Mouse (Mus musculus) G1E (cell line): ENCODE data around the gene Manf.

ENCODE experiments used
- CTCF ChIP-seq: IDR thresholded peaks from 2 replicates; pipeline ENCODE4 v1.5.1; 2012; ENCODE audit warnings: low read depth, low read length, inconsistent platforms, mixed read lengths
- GATA1 ChIP-seq: IDR thresholded peaks from 2 replicates; pipeline ENCODE4 v1.6.1; 2012; ENCODE audit warnings: borderline replicate concordance, low read length, inconsistent platforms, mixed read lengths
- GATA2 ChIP-seq: IDR thresholded peaks from 2 replicates; pipeline ENCODE4 v1.6.1; 2012; ENCODE audit warnings: low read depth, low read length, inconsistent platforms, borderline replicate concordance
- POLR2AphosphoS5 ChIP-seq: IDR thresholded peaks from 2 replicates; pipeline ENCODE4 v1.6.1; 2012; ENCODE audit warnings: low read depth, low read length, inconsistent platforms; ENCODE audit not compliant: insufficient replicate concordance
- TAL1 ChIP-seq: conservative IDR thresholded peaks from 2 replicates; pipeline ENCODE4 v1.6.1; 2012; ENCODE audit warnings: low read depth, low read length, inconsistent platforms, mixed read lengths

DNA sequence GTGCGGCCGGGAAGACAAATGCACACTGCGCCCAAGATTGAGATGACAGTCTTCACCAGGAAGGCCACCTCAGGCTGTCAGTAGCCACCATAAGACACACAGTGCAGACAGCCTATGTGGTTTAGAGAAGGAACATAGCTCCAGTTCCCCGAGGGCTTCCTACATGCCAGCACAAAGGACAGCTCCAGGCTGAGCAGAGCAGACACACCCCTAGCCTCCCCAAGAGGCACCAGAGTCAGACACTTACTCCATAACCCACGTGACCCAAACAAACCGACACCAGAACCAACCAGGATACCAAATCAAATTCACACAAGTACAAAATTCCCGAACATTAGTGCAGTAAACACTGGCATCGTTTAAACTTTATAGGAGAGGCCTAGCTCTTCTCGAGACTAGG is 2.5 kb downstream of the Manf start:
- TF ChIP-seq GATA1: no peak
- TF ChIP-seq GATA2: no peak
- no peak for TF ChIP-seq POLR2AphosphoS5
- no peak for TF ChIP-seq CTCF
- TF ChIP-seq TAL1: no peak
